ENCODE assay signal across 7 mouse cellular contexts in genomic region chr5:122283828-122284182, GRCm38 (mm10). TPM values are rescaled to one million over a fixed set of nuclear protein-coding genes. Genes with fewer than 3 reads are reported as not detected.
DNase-seq lines count a peak whose midpoint lies in the region; ATAC-seq and TF ChIP-seq lines count a peak whose summit lies in the region.

No protein-coding gene starts in this region.

- peak overlapping the region; percentile 42 for H3K4me2 ChIP-seq in lung, embryonic 16.5 days (ENCODE audit: low read depth, low read length)
- peak overlapping the region; percentile 99 for H3K4me2 ChIP-seq in forebrain, embryonic 13.5 days
- H3K4me2 ChIP-seq in limb, embryonic 11.5 days (ENCODE audit: low read depth, severe bottlenecking): peak overlapping the region; percentile 98; the same call in 1 of the 2 replicates

- ATAC-seq in lung, embryonic 16.5 days (ENCODE audit: low read depth): no peak
- ATAC-seq in forebrain, embryonic 13.5 days: no peak
- no peak for ATAC-seq in limb, embryonic 11.5 days (ENCODE audit: insufficient number of reproducible peaks, low FRiP score, low TSS enrichment, low read depth)
- no peak for ATAC-seq in granulocyte monocyte progenitor cell, adult 5-6 weeks (replicated peaks; ENCODE audit: poor library complexity, severe bottlenecking)

- H3K27me3 ChIP-seq in lung, embryonic 16.5 days (ENCODE audit: control insufficient read depth, insufficient read depth, low read depth, low read length): no peaks in the 10 kb centered on the region
- H3K27me3 ChIP-seq in forebrain, embryonic 13.5 days: no peaks in the 10 kb centered on the region
- no peaks in the 10 kb centered on the region for H3K27me3 ChIP-seq in limb, embryonic 11.5 days (ENCODE audit: control insufficient read depth, insufficient read depth, low read length)
- no peaks in the 10 kb centered on the region for H3K27me3 ChIP-seq in small intestine, adult 2 months (ENCODE audit: control insufficient read depth, insufficient read depth, low read length)

- no peak overlapping the region for H3K27ac ChIP-seq in lung, embryonic 16.5 days (ENCODE audit: low read length)
- no peak overlapping the region for H3K27ac ChIP-seq in forebrain, embryonic 13.5 days
- no peak overlapping the region for H3K27ac ChIP-seq in limb, embryonic 11.5 days (replicated peaks; ENCODE audit: low read depth, low read length)
- peak overlapping the region; percentile 42; the same call in 1 of the 2 replicates for H3K27ac ChIP-seq in small intestine, adult 2 months (ENCODE audit: insufficient read depth, low read depth, low read length)

- no peaks in the 10 kb centered on the region for H3K9me3 ChIP-seq in lung, embryonic 16.5 days (ENCODE audit: control insufficient read depth, low read length)
- H3K9me3 ChIP-seq in forebrain, embryonic 13.5 days (replicated peaks): no peaks in the 10 kb centered on the region
- H3K9me3 ChIP-seq in limb, embryonic 11.5 days (ENCODE audit: control insufficient read depth, low read length): no peaks in the 10 kb centered on the region

- H3K36me3 ChIP-seq in lung, embryonic 16.5 days (ENCODE audit: control insufficient read depth, insufficient read depth, low read length): no peaks in the 10 kb centered on the region
- peaks cover 10% of the 10 kb centered on the region; the same call in 1 of the 2 replicates for H3K36me3 ChIP-seq in forebrain, embryonic 13.5 days (ENCODE audit: poor library complexity, severe bottlenecking)
- no peaks in the 10 kb centered on the region for H3K36me3 ChIP-seq in limb, embryonic 11.5 days (ENCODE audit: control insufficient read depth, insufficient read depth, low read length)
- H3K36me3 ChIP-seq in small intestine, adult 2 months (ENCODE audit: control insufficient read depth, insufficient read depth, low read length): peaks cover 1% of the 10 kb centered on the region; the same call in 1 of the 2 replicates

- no peak for TF ChIP-seq POLR2A in lung, adult 2 months (IDR thresholded peaks at IDR 0.05; ENCODE audit: borderline replicate concordance, extremely low read depth, low read depth, low read length)
- no peak for TF ChIP-seq POLR2A in small intestine, adult 2 months (IDR thresholded peaks at IDR 0.05; ENCODE audit: low read depth, low read length)

- H3K4me3 ChIP-seq in lung, embryonic 16.5 days (ENCODE audit: low read length): peak overlapping the region; percentile 94
- no peak overlapping the region for H3K4me3 ChIP-seq in lung, adult 2 months (replicated peaks; ENCODE audit: extremely low read depth, low read depth, low read length)
- no peak overlapping the region for H3K4me3 ChIP-seq in forebrain, embryonic 13.5 days
- H3K4me3 ChIP-seq in limb, embryonic 11.5 days (ENCODE audit: low read depth, low read length): no peak overlapping the region
- H3K4me3 ChIP-seq in small intestine, adult 2 months (ENCODE audit: low read depth, low read length): no peak overlapping the region

- 14% methylated on average over 2 of the region's 2 CpGs for WGBS in lung, embryonic 16.5 days
- whole genome bisulfite sequencing in lung, adult 2 months: 13% methylated on average over 2 of the region's 2 CpGs
- 35% methylated on average over 2 of the region's 2 CpGs for WGBS in forebrain, embryonic 13.5 days
- 26% methylated on average over 2 of the region's 2 CpGs for WGBS in limb, embryonic 11.5 days
- WGBS in small intestine, adult 2 months: 19% methylated on average over 2 of the region's 2 CpGs

- no peak for TF ChIP-seq CTCF in lung, adult 2 months (IDR thresholded peaks at IDR 0.05; ENCODE audit: insufficient read depth, low read length)
- TF ChIP-seq CTCF in small intestine, adult 2 months (IDR thresholded peaks at IDR 0.05; ENCODE audit: extremely low read depth, insufficient read length, insufficient replicate concordance, low read depth, low read length): no peak

- peaks cover 34% of the 10 kb centered on the region for H3K4me1 ChIP-seq in lung, embryonic 16.5 days (replicated peaks; ENCODE audit: control insufficient read depth, insufficient read depth, low read length)
- peaks cover 21% of the 10 kb centered on the region for H3K4me1 ChIP-seq in lung, adult 2 months (ENCODE audit: control insufficient read depth, insufficient read depth, low read length)
- peaks cover 23% of the 10 kb centered on the region for H3K4me1 ChIP-seq in forebrain, embryonic 13.5 days
- H3K4me1 ChIP-seq in limb, embryonic 11.5 days (ENCODE audit: control insufficient read depth, insufficient read depth, low read length): peaks cover 12% of the 10 kb centered on the region
- H3K4me1 ChIP-seq in small intestine, adult 2 months (ENCODE audit: control insufficient read depth, insufficient read depth, insufficient read length, low read length): peaks cover 38% of the 10 kb centered on the region; the same call in 1 of the 2 replicates

- no peak for DNase-seq in lung, adult 2 months
- DNase-seq in limb, embryonic 11.5 days (ENCODE audit: low spot score): no peak
- DNase-seq in cerebellum, adult 18-20 months: no peak

- no peak overlapping the region for H3K9ac ChIP-seq in lung, embryonic 16.5 days (ENCODE audit: low read length)
- no peak overlapping the region for H3K9ac ChIP-seq in forebrain, embryonic 13.5 days
- H3K9ac ChIP-seq in limb, embryonic 11.5 days (ENCODE audit: low read length): no peak overlapping the region

RNA-seq across cellular contexts. Expression of gene Pptc7, which starts 0.4 kb away (rescaled TPM):
- polyA plus RNA-seq in lung, embryonic 16.5 days (2015; fragmentation: Nextera tagmentation; extraction: Ambion mirVana): 8.6 and 8.9 TPM in 2 replicates
- polyA plus RNA-seq in lung, adult 2 months (2012; rRNA removed): 30.4 and 35.3 TPM in 2 replicates
- polyA plus RNA-seq in forebrain, embryonic 13.5 days (2015; fragmentation: Nextera tagmentation; extraction: Ambion mirVana): 7.5 and 7.7 TPM in 2 replicates
- polyA plus RNA-seq in limb, embryonic 11.5 days (2014; fragmentation: Nextera tagmentation; extraction: Ambion mirVana): 8.5 and 9.2 TPM in 2 replicates
- 12.5 and 20.1 TPM in 2 replicates for polyA plus RNA-seq in small intestine, adult 2 months (2012; rRNA removed)
- total RNA-seq in granulocyte monocyte progenitor cell, adult 5-6 weeks (2014; fragmentation: Nextera tagmentation): 12.0 and 14.8 TPM in 2 replicates
- total RNA-seq in granulocyte monocyte progenitor cell, adult 5-6 weeks (2017): 17.2 TPM in 2 replicates

RNA-seq across cellular contexts. Expression of gene Tctn1, which starts 19.5 kb away (rescaled TPM):
- 6.5 and 7.4 TPM in 2 replicates for polyA plus RNA-seq in lung, embryonic 16.5 days (2015; fragmentation: Nextera tagmentation; extraction: Ambion mirVana)
- 29.8 and 33.2 TPM in 2 replicates for polyA plus RNA-seq in lung, adult 2 months (2012; rRNA removed)
- polyA plus RNA-seq in forebrain, embryonic 13.5 days (2015; fragmentation: Nextera tagmentation; extraction: Ambion mirVana): 4.8 and 4.9 TPM in 2 replicates
- 3.6 and 4.0 TPM in 2 replicates for polyA plus RNA-seq in limb, embryonic 11.5 days (2014; fragmentation: Nextera tagmentation; extraction: Ambion mirVana)
- 5.8 and 12.5 TPM in 2 replicates for polyA plus RNA-seq in small intestine, adult 2 months (2012; rRNA removed)
- 7.2 and 9.3 TPM in 2 replicates for total RNA-seq in granulocyte monocyte progenitor cell, adult 5-6 weeks (2014; fragmentation: Nextera tagmentation)
- total RNA-seq in granulocyte monocyte progenitor cell, adult 5-6 weeks (2017): 1.8 and 4.3 TPM in 2 replicates

Comparison
In these comparisons a context has a peak if more than half of its experiments do, and no peak if none do; other contexts are left out.
1. H3K4me2 ChIP-seq: peak in every context shown above with its lines; median percentile 99 in forebrain, embryonic 13.5 days; 98 in limb, embryonic 11.5 days; 42 in lung, embryonic 16.5 days.